Mouse (Mus musculus): ENCODE data around the gene Vwf. TPM values are rescaled to one million over a fixed set of nuclear protein-coding genes. Genes with fewer than 3 reads are reported as not detected.

Vwf gene
- total RNA-seq (2014; rRNA removed): 36.2 and 36.7 TPM in 2 replicates
- 15.8 and 16.6 TPM in 2 replicates for polyA plus RNA-seq (2015; fragmentation: Nextera tagmentation; extraction: Ambion mirVana)

DNA sequence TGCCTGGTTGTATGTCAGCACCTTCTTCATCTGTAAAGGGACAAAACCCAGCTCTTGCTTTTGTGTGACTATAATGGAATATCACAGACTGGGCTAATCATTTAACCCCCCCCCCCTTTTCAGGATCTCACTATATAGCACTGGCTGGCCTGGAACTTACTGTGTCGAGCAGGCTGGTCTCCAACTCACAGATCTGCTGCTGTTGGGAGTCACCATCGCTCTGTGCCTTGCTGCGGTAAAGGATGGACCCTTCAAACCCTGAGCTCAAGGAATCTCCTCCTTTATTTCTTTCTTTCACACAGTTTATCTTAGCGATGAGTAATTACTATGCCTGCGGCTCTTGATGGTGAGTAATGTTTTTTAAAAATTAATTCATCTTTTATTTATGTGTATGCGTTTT, at the start of gene Vwf:
Vwf (plus strand) TSS at position 301 of the 400 bp plus-strand sequence.
- WGBS: 93% methylated on average over 6 of the region's 6 CpGs
- Histone ChIP-seq H3K36me3 (ENCODE audit: insufficient read depth, low read length) (no peaks in the 10 kb centered on the region), H3K4me1 (ENCODE audit: insufficient read depth, low read length) (no peaks in the 10 kb centered on the region), H3K9ac (replicated peaks; ENCODE audit: low read length, poor library complexity, severe bottlenecking) (no peak within 1 kb of the TSS), H3K9me3 (ENCODE audit: low read length) (no peaks in the 10 kb centered on the region), H3K27me3 (ENCODE audit: insufficient read depth, low read length) (no peaks in the 10 kb centered on the region), H3K4me3 (ENCODE audit: low read depth, low read length) (no peak within 1 kb of the TSS), H3K4me2 (ENCODE audit: low read depth, low read length, poor library complexity, severe bottlenecking) (no peak within 1 kb of the TSS), H3K27ac (ENCODE audit: low read depth, low read length) (no peak within 1 kb of the TSS)
- DNase-seq (ENCODE audit: low spot score) (no peak), ATAC-seq (ENCODE audit: low FRiP score) (no peak)
- no peak for TF ChIP-seq CTCF (IDR thresholded peaks at IDR 0.05)

DNA sequence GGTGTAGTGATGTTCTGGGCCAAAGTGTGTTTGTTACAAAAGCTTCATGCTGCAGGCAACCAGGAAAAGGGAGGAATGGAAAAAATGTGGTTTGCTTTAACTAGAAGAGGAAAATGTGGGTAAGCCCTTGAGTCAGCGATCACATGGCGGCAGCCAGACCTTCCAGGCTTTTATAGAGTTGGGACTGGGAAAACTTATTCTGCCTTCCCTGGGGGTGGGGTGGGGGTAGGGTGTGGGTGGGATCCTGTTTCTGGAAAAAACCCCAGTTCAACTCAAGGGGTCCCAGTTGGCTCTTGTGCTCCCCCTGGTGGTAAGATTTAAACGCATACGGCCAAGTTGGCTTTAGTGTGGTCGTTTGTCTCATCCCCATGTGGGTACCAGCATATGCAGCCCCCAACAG, 48.5 kb upstream of the Vwf start:
- TF ChIP-seq CTCF (IDR thresholded peaks at IDR 0.05): peak; percentile 65
- H3K27me3 ChIP-seq (ENCODE audit: insufficient read depth, low read length): peaks cover 8% of the 10 kb centered on the region; the same call in 1 of the 2 replicates
- no peak overlapping the region for H3K9ac ChIP-seq (replicated peaks; ENCODE audit: low read length, poor library complexity, severe bottlenecking)
- H3K27ac ChIP-seq (ENCODE audit: low read depth, low read length): no peak overlapping the region
- no peak overlapping the region for H3K4me3 ChIP-seq (ENCODE audit: low read depth, low read length)
- no peaks in the 10 kb centered on the region for H3K4me1 ChIP-seq (ENCODE audit: insufficient read depth, low read length)
- WGBS: 49% methylated on average over 5 of the region's 5 CpGs
- DNase-seq (ENCODE audit: low spot score): no peak
- H3K9me3 ChIP-seq (ENCODE audit: low read length): no peaks in the 10 kb centered on the region
- no peaks in the 10 kb centered on the region for H3K36me3 ChIP-seq (ENCODE audit: insufficient read depth, low read length)
- no peak for ATAC-seq (ENCODE audit: low FRiP score)
- no peak overlapping the region for H3K4me2 ChIP-seq (ENCODE audit: low read depth, low read length, poor library complexity, severe bottlenecking)

DNA sequence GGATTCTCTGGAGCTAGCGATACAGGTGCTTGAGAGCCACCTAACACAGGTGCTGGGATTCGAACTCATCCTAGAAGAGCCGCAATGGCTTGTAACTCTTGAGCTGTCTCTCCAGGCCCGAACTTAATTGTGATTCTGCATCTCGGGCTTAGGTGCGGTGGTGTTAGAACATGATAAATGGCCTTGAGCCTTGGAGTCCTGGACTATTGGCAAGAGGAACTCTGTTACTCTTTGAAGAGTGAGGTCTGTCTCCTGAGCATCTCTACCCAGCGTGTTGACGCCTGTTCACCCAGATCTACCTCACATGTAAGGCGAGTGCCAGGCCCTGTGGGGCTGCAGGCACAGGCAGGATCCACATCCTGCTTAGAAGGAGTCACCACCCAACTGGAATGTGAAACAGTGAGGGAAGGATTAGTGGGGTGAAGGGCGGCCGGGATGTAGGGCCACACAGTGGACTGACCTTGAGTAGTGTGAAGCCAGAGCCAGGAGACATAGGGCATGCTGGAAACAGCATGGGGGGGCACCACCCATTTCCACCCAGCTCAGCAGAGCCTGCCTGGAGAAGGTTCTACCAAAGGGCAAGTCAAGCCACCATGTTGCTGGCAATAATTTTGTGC, 43.3 kb upstream of the Vwf start:
- H3K4me1 ChIP-seq (ENCODE audit: insufficient read depth, low read length): no peaks in the 10 kb centered on the region
- WGBS: 94% methylated on average over 11 of the region's 11 CpGs
- TF ChIP-seq CTCF (IDR thresholded peaks at IDR 0.05): no peak
- H3K27ac ChIP-seq (ENCODE audit: low read depth, low read length): no peak overlapping the region
- no peaks in the 10 kb centered on the region for H3K36me3 ChIP-seq (ENCODE audit: insufficient read depth, low read length)
- H3K9me3 ChIP-seq (ENCODE audit: low read length): no peaks in the 10 kb centered on the region
- no peak overlapping the region for H3K4me2 ChIP-seq (ENCODE audit: low read depth, low read length, poor library complexity, severe bottlenecking)
- ATAC-seq (ENCODE audit: low FRiP score) (no peak), DNase-seq (ENCODE audit: low spot score) (no peak)
- H3K9ac ChIP-seq (replicated peaks; ENCODE audit: low read length, poor library complexity, severe bottlenecking): no peak overlapping the region
- no peaks in the 10 kb centered on the region for H3K27me3 ChIP-seq (ENCODE audit: insufficient read depth, low read length)
- H3K4me3 ChIP-seq (ENCODE audit: low read depth, low read length): no peak overlapping the region

DNA sequence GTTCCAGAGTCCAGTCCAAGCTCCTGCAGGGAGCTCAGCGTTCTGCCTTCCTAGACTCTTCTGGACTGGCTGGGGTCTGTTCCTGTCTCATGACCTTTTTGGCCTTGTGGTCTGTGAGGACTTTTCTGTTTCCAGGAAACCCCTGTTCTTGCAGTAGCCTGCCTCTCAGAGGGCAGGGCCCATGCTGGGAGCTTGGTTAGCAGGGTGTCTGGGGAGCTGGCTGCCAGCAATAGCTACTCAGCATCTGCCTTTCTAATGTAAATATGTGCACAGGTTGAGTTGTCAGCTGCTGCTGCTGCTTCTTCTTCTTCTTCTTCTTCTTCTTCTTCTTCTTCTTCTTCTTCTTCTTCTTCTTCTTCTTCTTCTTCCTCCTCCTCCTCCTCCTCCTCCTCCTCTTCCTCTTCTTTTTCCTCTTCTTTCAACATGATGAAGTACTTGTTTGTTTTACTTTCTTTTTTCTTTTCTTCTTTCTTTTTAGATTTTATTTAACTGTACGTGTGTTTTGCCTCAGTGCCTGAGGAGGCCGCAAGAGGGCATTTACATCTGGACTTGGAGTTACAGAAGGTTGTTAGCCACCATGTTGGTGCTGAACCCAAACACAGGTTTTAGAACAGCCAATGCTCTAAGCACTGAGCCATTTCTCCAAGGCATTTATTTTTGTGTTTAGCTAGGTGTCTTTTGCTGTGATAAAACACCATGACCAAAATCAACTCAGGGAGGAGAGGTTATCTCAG, 41.8 kb upstream of the Vwf start:
- Histone ChIP-seq H3K27ac (ENCODE audit: low read depth, low read length) (no peak overlapping the region), H3K9ac (replicated peaks; ENCODE audit: low read length, poor library complexity, severe bottlenecking) (no peak overlapping the region), H3K4me1 (ENCODE audit: insufficient read depth, low read length) (no peaks in the 10 kb centered on the region), H3K4me3 (ENCODE audit: low read depth, low read length) (no peak overlapping the region), H3K27me3 (ENCODE audit: insufficient read depth, low read length) (no peaks in the 10 kb centered on the region), H3K4me2 (ENCODE audit: low read depth, low read length, poor library complexity, severe bottlenecking) (no peak overlapping the region), H3K36me3 (ENCODE audit: insufficient read depth, low read length) (no peaks in the 10 kb centered on the region), H3K9me3 (ENCODE audit: low read length) (no peaks in the 10 kb centered on the region)
- no peak for DNase-seq (ENCODE audit: low spot score)
- ATAC-seq (ENCODE audit: low FRiP score): no peak
- TF ChIP-seq CTCF (IDR thresholded peaks at IDR 0.05): 0 out of 2 replicates have a peak, but pooled peaks have one; percentile 4
- WGBS: 37% methylated on average over 3 of the region's 3 CpGs

DNA sequence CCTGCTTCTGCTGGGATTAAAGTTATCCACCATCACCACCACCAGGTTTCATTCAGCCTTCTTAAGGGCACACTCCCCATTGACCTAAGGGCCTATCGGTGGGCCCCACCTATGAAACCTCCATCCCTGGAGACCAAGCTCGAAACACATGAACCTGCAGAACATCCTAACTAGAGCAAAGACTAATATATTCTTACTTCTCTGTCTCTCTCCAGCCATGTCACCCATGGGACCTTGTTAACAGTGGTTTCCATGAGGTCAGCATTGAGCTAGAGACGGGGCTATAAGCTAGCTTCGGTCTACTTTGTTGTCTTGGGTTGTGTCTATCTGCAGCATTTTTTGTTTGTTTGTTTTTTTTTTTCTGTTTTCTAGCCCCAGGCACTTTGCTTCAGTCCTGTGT, 40.1 kb upstream of the Vwf start:
- Histone ChIP-seq H3K27me3 (ENCODE audit: insufficient read depth, low read length) (no peaks in the 10 kb centered on the region), H3K9me3 (ENCODE audit: low read length) (no peaks in the 10 kb centered on the region), H3K4me2 (ENCODE audit: low read depth, low read length, poor library complexity, severe bottlenecking) (no peak overlapping the region), H3K4me3 (ENCODE audit: low read depth, low read length) (no peak overlapping the region), H3K27ac (ENCODE audit: low read depth, low read length) (no peak overlapping the region), H3K4me1 (ENCODE audit: insufficient read depth, low read length) (no peaks in the 10 kb centered on the region), H3K9ac (replicated peaks; ENCODE audit: low read length, poor library complexity, severe bottlenecking) (no peak overlapping the region), H3K36me3 (ENCODE audit: insufficient read depth, low read length) (no peaks in the 10 kb centered on the region)
- ATAC-seq (ENCODE audit: low FRiP score): no peak
- WGBS: 89% methylated on average over 4 of the region's 4 CpGs
- TF ChIP-seq CTCF (IDR thresholded peaks at IDR 0.05): no peak
- DNase-seq (ENCODE audit: low spot score): no peak

DNA sequence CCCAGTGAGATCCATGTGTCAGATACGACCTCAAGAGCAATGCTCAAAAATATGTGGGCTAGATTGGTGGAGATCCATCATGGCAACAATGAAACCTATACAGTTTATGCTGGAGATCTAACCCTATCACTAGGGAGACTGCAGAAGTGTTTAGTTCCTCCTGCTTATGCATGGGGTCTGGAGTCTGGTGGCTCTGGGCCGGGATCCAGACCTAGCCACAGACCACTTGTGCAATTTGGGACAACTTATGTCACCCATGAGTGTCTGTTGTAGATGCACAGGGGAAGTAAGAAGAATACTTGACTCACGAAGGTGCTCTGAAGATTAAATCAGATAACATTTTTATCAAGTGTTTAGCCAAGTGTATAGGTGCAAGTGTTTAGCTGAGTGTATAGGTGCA, 36.8 kb upstream of the Vwf start:
- H3K27ac ChIP-seq (ENCODE audit: low read depth, low read length): no peak overlapping the region
- no peak overlapping the region for H3K4me2 ChIP-seq (ENCODE audit: low read depth, low read length, poor library complexity, severe bottlenecking)
- no peak overlapping the region for H3K9ac ChIP-seq (replicated peaks; ENCODE audit: low read length, poor library complexity, severe bottlenecking)
- TF ChIP-seq CTCF (IDR thresholded peaks at IDR 0.05): no peak
- WGBS: 86% methylated on average over 3 of the region's 3 CpGs
- H3K4me1 ChIP-seq (ENCODE audit: insufficient read depth, low read length): no peaks in the 10 kb centered on the region
- ATAC-seq (ENCODE audit: low FRiP score) (no peak), DNase-seq (ENCODE audit: low spot score) (no peak)
- no peaks in the 10 kb centered on the region for H3K9me3 ChIP-seq (ENCODE audit: low read length)
- H3K4me3 ChIP-seq (ENCODE audit: low read depth, low read length): no peak overlapping the region
- no peaks in the 10 kb centered on the region for H3K36me3 ChIP-seq (ENCODE audit: insufficient read depth, low read length)
- H3K27me3 ChIP-seq (ENCODE audit: insufficient read depth, low read length): no peaks in the 10 kb centered on the region
